9 mouse cellular contexts compared by ENCODE assay signal in the genomic region with DNA sequence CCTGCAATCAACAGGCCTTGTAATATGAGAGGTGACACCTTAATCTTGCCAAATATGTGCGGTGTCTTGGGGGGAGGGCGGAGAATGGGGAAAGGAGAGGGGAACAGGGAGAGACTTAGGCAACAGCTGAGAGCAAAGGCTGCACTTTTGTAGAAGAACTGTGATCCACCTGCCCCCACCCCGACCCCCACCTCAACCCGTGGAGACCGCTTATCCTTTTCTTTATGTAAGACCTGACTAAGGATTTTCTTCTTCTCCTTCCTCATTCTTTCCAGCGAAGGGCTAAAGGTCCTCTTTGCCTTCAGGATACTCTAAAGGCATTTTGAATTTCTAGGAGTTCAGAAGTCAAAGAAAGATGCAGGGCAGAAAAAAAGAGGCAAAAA. TPM values are rescaled to one million over a fixed set of nuclear protein-coding genes. Genes with fewer than 3 reads are reported as not detected.
DNase-seq lines count a peak whose midpoint lies in the region; ATAC-seq lines count a peak whose summit lies in the region.
"Had no signal": no experiment of that assay in that cellular context is flagged by ENCODE, and none has a peak within 500 bp of the region (broad histone marks: within the 10 kb centered on the region; RNA-seq: fewer than 3 reads in every experiment).

No protein-coding gene starts in this region.

- peak overlapping the region; percentile 42 for H3K4me2 ChIP-seq in neural tube, embryonic 11.5 days (ENCODE audit: low read depth)

- peak overlapping the region; percentile 65 for H3K4me3 ChIP-seq in heart, embryonic 10.5 days
- peak overlapping the region; percentile 25 for H3K4me3 ChIP-seq in neural tube, embryonic 11.5 days (ENCODE audit: low read depth, low read length)
- peak overlapping the region; percentile 52 for H3K4me3 ChIP-seq in midbrain, embryonic 10.5 days

- H3K4me1 ChIP-seq in heart, embryonic 10.5 days = peaks cover 54% of the 10 kb centered on the region
- H3K4me1 ChIP-seq in neural tube, embryonic 11.5 days (ENCODE audit: control insufficient read depth, insufficient read depth, low read length) = peaks cover 12% of the 10 kb centered on the region; the same call in 1 of the 2 replicates
- peaks cover 53% of the 10 kb centered on the region for H3K4me1 ChIP-seq in midbrain, embryonic 10.5 days

- peak overlapping the region; percentile 87 for H3K27ac ChIP-seq in heart, embryonic 10.5 days
- no peak overlapping the region for H3K27ac ChIP-seq in neural tube, embryonic 11.5 days (ENCODE audit: low read depth, low read length)
- H3K27ac ChIP-seq in midbrain, embryonic 10.5 days (replicated peaks) = peak overlapping the region; percentile 67; the same call in 1 of the 2 replicates

- no peaks in the 10 kb centered on the region for H3K36me3 ChIP-seq in heart, embryonic 10.5 days
- H3K36me3 ChIP-seq in neural tube, embryonic 11.5 days (ENCODE audit: control insufficient read depth, insufficient read depth, low read length) = no peaks in the 10 kb centered on the region
- no peaks in the 10 kb centered on the region for H3K36me3 ChIP-seq in midbrain, embryonic 10.5 days

- peaks cover 28% of the 10 kb centered on the region for H3K27me3 ChIP-seq in heart, embryonic 10.5 days (ENCODE audit: insufficient read depth, poor library complexity, severe bottlenecking)
- peaks cover 47% of the 10 kb centered on the region for H3K27me3 ChIP-seq in neural tube, embryonic 11.5 days (ENCODE audit: control insufficient read depth, insufficient read depth, low read length)
- peaks cover 59% of the 10 kb centered on the region for H3K27me3 ChIP-seq in midbrain, embryonic 10.5 days (ENCODE audit: low read depth, poor library complexity, severe bottlenecking)

- intact Hi-C loops in heart, postnatal 14 days (cut with DNase I) = loop anchor here (2.0 to 5.0 kb wide), 6 partner anchors 14 to 546 kb away; no protein-coding TSS in a partner anchor
- intact Hi-C loops in left cerebral cortex, postnatal 36 days (cut with DNase I) = loop anchor here (5.0 to 10.0 kb wide), 3 partner anchors 210 to 308 kb away; no protein-coding TSS in a partner anchor

- no peak for DNase-seq in heart, embryonic 10.5 days (ENCODE audit: low spot score)
- no peak for DNase-seq in heart, postnatal 14 days
- DNase-seq in neural tube, embryonic 11.5 days (ENCODE audit: low spot score) = no peak
- DNase-seq in neural tube, embryonic 10.5 days (ENCODE audit: extremely low spot score, low spot score) = no peak
- no peak for DNase-seq in midbrain, embryonic 10.5 days (ENCODE audit: low spot score)
- DNase-seq in cerebellum, adult 18-20 months = no peak
- no peak for DNase-seq in adrenal gland, postnatal 14 days
- no peak for DNase-seq in left cerebral cortex, postnatal 36 days (ENCODE audit: low spot score in 2 of 2)
- DNase-seq: cerebellum, adult 11-12 months had no signal

- no peaks in the 10 kb centered on the region for H3K9me3 ChIP-seq in heart, embryonic 10.5 days
- no peaks in the 10 kb centered on the region for H3K9me3 ChIP-seq in neural tube, embryonic 11.5 days (ENCODE audit: control insufficient read depth, low read length)
- H3K9me3 ChIP-seq in midbrain, embryonic 10.5 days (replicated peaks) = no peaks in the 10 kb centered on the region

- no peak overlapping the region for H3K9ac ChIP-seq in neural tube, embryonic 11.5 days (ENCODE audit: low read length)

- no peak for ATAC-seq in neural tube, embryonic 11.5 days (ENCODE audit: insufficient read depth, low FRiP score, low TSS enrichment)

- 2% methylated on average over 6 of the region's 6 CpGs for WGBS in heart, embryonic 10.5 days
- 5% methylated on average over 6 of the region's 6 CpGs for WGBS in neural tube, embryonic 11.5 days
- under 1% methylated on average over 6 of the region's 6 CpGs for WGBS in midbrain, embryonic 10.5 days

RNA-seq across cellular contexts. Expression of a gene that starts 0.5 kb away (rescaled TPM):
- 11.0 and 12.8 TPM in 2 replicates for polyA plus RNA-seq in heart, embryonic 10.5 days (2016; fragmentation: Nextera tagmentation; extraction: Ambion mirVana)
- total RNA-seq in heart, postnatal 14 days (2021) = 1 to 10 TPM; 3.5 TPM
- polyA plus RNA-seq in neural tube, embryonic 11.5 days (2014; fragmentation: Nextera tagmentation; extraction: Ambion mirVana) = 9.8 and 9.9 TPM in 2 replicates
- polyA plus RNA-seq in midbrain, embryonic 10.5 days (2016; fragmentation: Nextera tagmentation; extraction: Ambion mirVana) = 4.6 and 5.3 TPM in 2 replicates
- 2.1 and 3.7 TPM in 2 replicates for total RNA-seq in adrenal gland, postnatal 14 days (2021)
- total RNA-seq in left cerebral cortex, postnatal 36 days (2021) = 1 to 10 TPM; 2.0 to 2.2 TPM
